Mouse (Mus musculus): Measurements from ENCODE around the gene Pik3r2.

The Pik3r2 gene

DNA sequence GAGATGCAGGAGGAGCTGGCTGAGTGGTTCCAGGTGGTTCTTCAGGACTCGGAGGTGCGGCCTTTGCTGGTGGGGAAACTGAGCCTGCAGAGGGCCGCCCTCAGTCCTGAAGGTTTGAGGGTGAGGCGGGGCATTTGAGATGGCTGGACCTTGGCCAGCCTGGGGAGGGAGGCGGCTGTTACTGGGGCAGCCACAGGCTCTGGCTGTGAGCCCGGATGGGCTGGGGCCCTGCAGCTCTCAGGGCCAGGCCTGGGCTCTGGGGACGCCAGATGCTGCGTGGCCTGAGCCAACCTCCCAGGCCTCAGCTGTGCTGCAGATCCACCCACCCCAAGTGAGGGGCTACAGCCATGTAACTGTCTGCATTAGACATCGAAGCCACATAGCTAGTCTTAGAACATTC is 2.7 kb downstream of the Pik3r2 start:
- DNase-seq (ENCODE audit: low spot score in 2 of 2) = peak in 1 of 2 experiments; percentile 88

DNA sequence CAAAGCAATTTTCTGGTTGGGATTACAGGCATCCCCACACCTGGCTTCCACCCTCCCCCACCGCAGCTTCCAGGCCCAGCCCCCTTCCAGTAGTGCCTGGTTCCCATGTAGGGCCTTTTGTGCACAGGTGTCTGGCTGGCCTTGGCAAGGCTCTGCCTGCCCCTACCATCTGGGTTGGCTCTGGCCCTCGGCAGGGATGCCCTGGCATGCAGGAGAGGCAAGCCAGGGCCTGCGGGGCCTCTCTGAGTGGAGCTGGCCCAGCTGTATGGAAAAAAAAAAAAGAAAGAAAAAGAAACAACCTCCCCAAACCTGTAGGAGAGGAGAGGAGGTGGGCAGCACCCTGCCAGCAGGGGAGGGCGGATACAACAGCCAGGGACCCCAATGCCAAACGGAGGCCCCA is 3.1 kb downstream of the Pik3r2 start:
- no peak for DNase-seq (ENCODE audit: low spot score in 2 of 2)

DNA sequence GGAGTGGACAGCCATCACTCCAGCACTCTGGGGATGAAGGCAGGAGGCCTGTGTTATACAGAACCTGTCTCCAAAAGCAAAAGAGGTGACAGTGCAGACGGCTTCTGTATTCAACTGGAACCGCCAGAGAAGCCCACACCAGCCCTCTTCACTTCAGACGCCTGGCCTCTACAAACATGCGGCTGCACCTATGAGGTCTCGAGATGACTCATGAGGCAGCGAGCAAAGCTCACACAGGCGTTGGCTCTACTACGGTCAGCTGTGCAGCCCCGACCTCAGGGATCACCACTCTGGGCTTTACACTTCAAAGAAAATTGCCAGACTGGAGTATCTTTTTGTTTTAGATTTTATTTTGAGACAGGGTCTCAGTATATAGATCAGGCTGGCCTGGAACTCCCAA is 3.6 kb downstream of the Pik3r2 start:
- DNase-seq (ENCODE audit: low spot score in 2 of 2) = no peak

DNA sequence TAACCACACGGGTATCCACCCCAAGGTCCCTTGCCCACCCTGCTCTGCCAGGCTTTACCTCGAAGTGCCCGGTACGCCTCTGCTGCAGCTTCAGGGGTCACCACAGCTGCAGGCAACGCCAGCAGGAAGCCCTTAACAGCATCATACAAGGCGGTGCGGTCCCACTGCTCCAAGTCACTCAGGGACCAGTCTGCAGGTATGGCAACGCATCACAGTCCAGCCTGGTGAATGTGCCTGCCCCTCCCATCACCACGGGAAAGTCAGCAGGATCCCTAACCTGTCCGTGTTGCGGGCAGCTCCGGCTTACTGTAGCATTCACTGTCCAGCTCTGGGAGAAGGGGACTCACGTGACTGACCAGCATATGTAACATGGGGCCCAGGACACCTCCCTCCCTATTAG is 4.4 kb downstream of the Pik3r2 start:
- no peak for DNase-seq (ENCODE audit: low spot score in 2 of 2)

DNA sequence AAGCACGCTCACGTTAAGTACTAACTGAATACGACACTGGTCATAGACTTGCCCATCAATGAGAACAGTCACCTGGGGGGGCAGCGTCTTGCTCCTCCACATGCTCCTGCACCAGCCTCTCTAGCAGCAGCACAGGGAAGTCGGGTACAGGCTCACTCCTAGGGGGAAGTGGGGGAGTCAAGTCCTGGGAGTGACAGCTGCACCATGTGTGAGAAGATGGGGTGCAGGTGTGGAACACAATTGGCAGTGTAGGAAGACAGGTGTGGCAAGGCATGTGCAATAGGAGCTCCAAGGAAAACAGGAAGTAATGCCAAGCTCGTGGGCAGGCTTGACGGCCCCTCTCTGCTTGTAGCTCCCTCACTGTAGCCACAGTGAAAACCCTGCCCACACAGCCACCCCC is 5.3 kb downstream of the Pik3r2 start:
- DNase-seq (ENCODE audit: low spot score in 2 of 2) = no peak

DNA sequence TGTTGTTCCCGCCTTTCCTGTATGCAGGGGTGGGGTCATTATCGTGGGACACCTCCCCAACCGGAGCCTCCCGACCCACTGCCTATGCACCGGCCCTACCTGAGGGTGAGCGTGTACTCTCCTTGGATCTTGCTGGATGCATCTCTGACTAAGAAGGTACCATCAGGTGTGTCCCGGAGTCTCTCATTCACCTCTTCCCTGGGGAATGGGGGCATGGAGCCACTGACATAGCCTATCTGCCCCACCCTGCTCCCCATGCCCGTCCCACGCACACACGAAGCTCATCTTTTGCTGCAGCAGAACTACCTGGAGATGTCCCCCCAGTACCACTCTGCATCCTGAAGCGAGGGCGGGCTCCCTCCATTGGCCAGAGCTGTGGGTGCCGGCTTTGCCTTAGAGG is 5.8 kb downstream of the Pik3r2 start:
- DNase-seq (ENCODE audit: low spot score in 2 of 2) = no peak

DNA sequence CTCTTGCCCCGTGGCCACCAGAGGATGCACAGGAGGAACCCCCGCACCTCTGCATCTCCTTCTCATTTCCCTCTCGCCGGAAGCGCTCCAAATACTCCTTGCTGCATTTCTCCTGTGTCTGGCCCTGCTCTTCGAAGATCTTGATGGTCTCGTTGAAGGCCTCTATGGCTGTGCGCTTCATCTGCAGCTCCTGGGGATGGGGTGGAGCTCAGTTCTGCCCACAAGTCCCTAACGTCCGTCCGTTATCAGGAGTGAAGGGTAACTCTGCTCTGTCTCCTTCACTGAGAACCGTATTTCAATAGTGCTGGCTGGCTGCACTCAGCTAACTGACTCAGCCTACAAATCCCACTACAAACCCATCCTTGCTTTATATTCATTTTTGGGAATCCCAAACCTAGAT is 6.7 kb downstream of the Pik3r2 start:
- no peak for DNase-seq (ENCODE audit: low spot score in 2 of 2)

DNA sequence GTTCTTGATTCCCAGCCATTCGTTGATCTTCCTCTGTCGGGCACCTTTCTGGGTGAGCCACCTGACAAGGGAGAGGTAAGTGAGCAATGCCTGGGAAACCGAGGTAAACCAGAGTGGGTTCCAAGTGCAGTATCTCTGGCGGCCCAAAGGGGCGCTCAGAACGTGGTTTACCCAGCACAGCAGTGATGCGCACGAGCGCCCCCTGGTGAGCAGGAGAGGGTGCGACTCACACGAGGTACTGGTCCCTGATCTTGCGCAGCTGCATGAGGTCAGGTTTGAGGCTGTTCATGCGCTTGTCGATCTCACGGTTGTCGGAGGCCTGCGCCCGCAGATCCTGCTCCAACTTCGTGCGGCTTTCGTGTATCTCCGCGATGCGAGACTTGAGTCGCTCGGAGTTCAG is 7.2 kb downstream of the Pik3r2 start:
- DNase-seq (ENCODE audit: low spot score in 2 of 2) = peak; percentile 95 to 98

DNA sequence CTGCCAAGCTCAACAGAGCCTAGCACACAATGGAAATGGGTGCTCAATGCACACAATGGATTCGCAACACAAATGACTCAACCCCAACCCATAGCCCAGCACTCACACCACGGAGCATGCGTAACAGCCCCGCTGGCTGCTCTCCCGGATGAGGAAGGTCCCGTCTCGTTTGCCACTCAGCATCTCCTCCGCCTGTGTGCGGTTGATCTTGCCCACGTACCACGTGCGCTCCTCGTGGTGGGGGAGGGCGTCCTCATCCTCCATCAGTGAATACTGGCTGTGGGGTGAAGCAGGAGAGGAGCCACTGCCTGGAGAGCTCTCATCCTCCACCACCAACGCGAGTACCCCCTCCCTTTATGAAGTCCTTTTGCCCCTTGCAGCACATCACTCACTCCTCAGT is 7.6 kb downstream of the Pik3r2 start:
- no peak for DNase-seq (ENCODE audit: low spot score in 2 of 2)

DNA sequence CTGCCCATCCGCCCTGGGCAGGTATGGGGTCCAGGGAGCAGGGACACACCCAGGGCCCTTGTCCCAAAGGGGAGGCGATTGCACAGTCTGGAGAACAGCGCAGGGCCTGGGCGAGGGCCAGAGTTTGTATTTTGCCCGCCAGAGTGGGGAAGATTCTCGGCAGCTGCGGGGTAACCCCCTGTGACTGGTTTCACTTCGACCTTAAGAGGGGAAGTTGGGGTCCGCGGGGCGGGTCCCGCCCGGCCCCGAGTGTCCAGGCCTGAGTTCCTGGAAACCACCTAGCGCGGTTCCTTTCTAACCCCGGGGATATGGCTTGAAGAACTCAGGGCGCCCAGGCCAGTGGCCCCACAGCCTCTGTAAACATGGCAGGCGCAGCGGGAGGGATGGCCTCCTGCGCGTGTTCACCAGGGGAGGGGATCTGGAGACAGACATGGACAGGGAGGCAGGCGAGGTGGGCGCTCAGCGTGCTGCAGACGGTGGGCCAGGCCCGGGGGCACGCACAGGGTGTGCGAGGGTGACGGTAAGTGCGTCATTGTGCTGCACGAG is 8.2 kb downstream of the Pik3r2 start:
- DNase-seq (ENCODE audit: low spot score in 2 of 2) = no peak

DNA sequence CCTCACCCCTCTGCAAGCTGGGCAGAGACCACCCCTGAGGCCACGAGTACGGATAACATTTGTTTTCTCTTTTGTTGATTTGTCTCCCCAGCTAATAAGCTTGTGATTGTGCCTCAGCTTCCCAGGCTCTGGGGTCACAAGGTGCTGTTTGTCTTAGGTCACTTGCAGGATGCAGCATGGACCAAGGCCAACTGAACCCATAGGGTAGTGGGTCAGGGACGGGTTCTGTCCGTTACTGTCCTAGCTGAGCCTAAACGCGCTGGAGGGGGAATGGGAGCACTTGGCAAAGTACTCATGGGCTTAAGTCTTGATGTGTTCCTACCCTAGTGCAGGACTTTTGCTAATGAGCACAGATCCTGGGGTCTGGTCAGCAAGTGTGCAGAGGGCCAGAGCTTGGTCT is 9.0 kb downstream of the Pik3r2 start:
- DNase-seq (ENCODE audit: low spot score in 2 of 2) = no peak

DNA sequence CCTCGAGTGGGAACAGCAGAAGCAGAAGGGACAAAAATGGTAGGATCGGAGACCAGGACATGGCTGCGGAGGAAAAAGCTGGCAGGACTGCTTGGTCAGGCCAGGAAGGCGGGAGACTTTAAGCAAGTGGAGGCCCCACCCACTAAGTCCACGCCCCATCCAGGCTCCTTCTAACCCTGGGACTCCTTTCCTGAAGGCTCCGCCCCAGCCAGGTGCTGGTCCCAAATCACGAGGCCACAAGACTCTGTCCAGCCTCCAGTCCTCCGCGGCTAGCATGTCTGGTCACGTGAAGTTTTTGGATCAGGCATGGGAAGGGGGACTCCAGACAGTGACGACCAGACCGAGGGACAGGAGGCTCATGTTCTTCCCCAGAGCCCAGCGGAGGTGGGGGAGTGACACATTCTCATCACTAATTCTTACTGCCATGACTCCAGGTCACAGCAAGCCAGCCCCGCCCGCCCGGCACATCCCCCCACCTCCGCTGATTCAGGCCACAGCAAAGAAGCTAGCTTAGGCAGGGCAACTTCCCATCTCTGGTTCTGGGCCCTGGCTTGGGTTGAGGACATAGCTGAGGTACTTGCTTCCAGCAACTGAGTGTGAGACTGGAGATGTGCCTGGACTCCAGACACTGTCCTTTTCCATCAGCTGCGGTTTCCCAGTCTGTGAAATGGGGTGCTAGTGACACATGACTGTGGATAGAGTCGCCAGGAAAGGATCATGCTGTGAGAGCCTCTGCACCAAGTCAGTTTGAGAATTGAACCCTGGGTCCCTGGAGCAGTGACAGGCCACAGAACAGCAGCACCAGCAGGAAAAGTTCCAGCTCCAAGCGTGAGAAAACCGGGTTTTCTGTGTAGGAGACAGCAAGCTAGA is 9.7 kb downstream of the Pik3r2 start:
- no peak for DNase-seq (ENCODE audit: low spot score in 2 of 2)

DNA sequence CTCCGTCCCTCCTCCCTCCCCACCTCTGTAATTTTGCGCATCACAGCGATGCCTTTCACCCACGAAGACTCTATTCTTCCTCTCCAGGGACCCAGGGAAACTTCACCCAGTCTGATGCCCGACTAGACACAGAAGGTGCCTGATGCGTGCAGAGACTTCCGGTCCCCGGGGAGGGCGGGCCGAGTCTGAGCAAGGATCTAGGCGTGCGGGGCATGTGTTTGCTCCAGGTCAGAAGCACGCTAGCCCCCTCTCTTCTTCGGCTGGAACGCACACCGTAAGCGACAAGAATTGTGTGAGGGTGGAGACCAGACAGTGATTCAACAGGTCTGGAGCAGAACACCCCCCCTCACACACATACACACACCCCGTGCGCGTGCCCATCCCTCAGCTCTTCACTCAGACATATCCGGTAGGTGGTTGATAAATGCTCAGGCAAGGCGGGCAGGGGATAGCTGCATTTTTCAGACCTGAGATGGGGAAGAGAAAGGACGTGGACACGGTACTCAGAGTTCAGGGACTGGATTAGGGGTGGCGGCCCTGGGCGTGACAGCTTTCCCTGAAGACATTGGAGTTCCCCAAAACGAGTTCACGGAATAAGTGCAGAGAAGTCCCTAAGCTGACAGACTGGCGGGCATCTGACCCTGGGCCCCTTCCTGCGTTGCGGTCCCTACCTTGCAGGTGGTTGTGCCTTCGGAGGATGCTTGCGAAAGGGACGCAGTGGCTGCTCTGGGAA is 10.5 kb downstream of the Pik3r2 start:
- no peak for DNase-seq (ENCODE audit: low spot score in 2 of 2)

DNA sequence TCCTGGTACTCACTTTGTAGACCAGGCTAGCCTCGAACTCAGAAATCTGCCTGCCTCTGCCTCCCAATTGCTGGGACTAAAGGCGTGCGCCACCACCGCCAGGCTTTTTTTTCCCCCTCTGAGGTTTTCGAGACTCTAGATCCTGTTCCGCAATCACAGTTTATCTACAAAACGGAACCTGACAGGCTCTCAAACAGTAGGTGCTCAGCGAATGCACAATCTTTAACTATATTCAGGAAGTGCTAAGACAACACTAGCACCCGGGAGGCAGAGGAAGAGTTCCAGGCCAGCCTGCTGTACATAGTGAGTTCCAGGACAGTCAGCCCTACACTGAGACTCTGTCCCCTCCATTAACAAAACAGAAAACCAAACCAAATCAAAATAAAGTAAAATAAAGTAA is 11.2 kb downstream of the Pik3r2 start:
- no peak for DNase-seq (ENCODE audit: low spot score in 2 of 2)

DNA sequence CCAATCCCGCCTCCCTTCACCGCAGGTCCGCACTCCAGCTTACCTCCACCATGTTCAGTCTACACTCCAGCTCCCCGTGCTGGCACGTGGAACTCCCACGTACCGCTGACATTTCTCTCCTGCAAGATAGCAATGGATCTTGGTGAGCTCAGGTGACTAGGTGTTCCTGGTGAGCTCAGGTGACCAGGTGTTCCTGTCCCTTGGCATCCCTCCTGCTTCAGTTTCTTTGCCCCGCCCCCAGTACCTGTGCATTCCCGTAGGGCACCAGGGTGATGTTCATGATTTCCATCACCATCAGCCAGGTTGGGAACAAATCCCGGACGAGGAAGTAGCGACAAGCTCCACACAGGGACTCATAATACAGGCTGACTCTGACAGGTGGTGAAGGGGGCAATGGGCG is 11.8 kb downstream of the Pik3r2 start:
- DNase-seq (ENCODE audit: low spot score in 2 of 2) = no peak

DNA sequence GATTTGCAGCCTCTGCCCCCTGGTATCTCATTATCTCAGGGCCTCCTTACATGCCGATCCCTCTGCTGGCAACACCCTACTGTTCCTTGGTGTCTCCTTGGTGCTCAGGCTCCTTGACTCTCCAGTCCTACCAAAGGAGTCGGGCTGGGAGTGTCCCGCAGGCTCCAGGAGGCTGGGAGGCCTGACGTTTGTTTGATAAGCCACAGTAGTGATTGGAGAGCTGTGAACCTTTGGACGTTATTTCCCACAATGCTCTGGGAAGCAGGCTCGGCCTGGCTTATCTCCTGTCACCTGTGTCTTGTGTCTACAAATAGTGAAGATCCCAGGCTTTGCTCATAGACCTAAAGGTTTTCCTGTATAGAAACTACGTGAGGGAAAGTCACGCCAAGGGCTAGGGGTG is 12.5 kb downstream of the Pik3r2 start:
- DNase-seq (ENCODE audit: low spot score in 2 of 2) = no peak

DNA sequence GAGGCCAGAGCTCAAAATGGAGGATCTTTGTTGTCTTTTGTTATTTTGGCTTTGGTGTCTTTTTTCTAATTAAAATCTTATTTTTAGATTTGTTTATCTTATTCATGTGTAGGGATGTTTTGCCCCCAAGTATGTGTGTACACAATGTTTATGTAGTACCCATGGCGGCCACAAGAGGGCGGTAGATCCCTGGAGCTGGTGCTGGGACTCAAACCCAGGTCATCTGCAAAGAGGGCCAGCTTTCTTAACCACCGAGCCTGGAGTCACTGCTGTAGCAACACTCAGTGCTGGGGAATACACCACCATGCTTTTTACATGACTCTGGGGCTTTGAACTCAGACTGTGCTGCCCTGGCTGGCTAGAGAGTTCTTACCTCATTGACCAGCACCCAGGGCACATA is 13.2 kb downstream of the Pik3r2 start:
- DNase-seq (ENCODE audit: low spot score in 2 of 2) = peak in 1 of 2 experiments; percentile 74

DNA sequence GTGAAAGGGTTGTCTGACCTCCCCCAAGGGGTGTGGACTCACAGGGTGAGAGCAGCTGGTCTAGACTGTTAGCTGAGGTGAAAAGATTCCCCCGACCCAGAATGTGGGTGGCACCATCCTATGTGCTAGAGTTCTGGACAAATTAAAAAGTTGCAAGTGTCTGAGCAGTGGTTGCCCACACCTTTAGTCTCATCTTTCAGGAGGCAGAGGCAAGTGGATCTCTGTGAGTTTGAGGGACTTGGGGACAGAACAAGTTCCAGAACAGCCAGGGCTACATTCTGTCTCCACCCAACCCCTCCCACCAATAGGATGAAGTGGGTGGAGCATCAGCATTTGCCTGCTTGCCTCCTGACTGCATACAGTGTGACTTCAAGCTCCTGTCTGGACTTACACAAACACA is 14.4 kb downstream of the Pik3r2 start:
- no peak for DNase-seq (ENCODE audit: low spot score in 2 of 2)

DNA sequence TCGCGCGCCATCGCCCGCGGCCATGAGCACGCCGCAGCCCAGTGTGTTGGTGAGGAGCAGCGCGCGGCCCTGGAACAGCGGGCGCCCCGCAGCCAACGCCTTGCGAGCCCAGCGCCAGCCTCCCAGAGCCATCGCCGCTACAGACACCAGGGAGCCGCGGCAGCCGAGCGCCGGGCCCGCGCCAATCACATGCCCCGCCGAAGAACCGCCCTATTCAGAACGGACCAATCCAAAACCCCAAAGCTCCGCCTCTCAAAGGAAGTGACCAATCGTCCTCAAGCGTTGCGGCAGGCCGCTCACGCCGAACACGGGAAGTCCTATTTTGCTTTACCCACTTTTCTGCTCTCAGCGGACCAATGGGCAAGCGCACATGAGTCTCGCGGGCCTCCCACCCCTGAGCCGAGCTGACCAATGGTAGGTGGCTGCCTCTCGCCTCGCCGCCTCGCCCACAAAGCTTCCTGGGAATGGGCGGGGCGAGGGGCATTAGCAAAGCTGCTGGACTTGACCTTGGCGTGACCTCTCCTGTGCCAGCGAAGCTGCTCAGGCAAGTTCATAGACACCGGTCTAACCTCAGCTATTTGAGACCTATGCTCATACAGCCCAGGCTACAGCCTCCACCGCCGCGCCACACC is 15.6 kb downstream of the Pik3r2 start, which contains the start of gene Mpv17l2:
Gene Mpv17l2, minus strand, starts transcription at position 172 of the 632 bp plus-strand sequence.
- peak; percentile 79 to 92 for DNase-seq (ENCODE audit: low spot score in 2 of 2)

DNA sequence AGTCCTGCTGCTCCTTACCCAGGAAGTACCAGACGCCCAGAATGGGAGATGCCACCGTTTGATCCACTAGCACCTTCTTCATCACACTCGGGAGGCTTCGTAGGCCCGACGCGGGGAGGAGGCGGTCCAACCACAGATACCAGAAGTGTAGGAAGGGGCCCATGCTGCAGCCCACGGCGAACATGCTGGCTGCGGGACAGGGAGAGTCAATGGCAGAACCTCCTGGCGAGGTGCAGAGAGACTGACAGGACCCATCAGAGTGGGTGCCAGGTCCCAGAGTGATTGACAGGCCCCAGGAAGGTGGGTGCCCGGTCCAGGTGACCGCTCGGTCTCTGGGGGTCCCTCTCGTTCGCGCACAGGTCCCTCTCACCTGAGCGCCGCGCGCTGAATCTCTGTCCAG is 16.2 kb downstream of the Pik3r2 start:
- DNase-seq (ENCODE audit: low spot score in 2 of 2) = no peak

DNA sequence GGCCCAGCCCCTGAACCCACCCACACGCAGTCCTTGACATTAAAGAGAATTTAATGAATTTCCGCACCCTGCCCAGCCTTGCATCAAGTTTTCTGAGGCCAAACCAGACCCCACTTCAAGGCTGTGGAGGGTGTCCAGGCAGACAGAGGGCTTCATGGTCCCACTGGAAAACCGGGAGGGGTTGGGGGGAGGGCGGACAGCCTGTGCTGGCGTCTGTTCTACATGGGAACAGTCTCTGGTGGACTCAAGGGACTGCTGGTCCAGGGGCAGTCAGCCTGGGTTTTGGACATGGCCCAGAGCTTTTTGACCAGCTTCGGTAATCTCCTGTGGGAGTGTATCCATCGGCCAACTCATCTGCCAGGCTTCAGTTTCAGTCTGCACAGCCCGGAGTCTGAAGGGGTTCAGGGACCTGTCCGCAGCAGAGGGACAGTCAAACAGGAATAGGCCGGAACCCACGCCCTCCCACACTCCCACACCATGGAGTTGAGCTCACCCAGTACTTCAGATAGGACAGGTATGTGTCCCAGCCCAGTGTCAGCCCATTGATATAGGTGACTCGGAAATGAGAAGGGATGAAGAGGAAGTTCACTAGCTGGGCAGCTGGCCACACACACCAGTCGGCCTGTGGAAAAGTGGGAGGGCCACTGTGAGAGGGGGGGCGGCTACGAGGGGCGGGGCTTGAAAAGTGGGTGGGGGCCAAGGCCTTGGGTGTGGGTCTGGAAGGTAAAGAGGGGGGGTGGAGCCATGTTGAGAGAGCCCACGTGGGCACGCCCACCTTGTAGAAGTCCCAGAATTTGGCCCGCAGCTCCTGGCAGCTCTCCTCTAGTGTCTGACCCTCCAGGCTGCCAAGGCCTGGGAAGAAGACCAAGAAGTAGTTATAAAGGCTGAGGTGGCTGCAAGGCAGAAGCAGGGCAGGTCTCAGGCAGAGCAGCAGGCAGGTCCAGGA is 17.6 kb downstream of the Pik3r2 start:
- peak in 1 of 2 experiments; percentile 68 for DNase-seq (ENCODE audit: low spot score in 2 of 2)
